Mouse (Mus musculus) hindbrain, embryonic 15.5 days (tissue): ENCODE results near the gene Usp2. TPM values are rescaled to one million over a fixed set of nuclear protein-coding genes. Genes with fewer than 3 reads are reported as not detected.
A peak's percentile ranks its signal among the peaks of the same experiment; 100 is the strongest.

Experiments used
- ATAC-seq: fragments of 200-750 bp; cut with Nextera tagmentation; 2 replicates; pipeline ENCODE4 v1.8.0; 2017; ENCODE audit warnings: low read depth, moderate number of reproducible peaks, moderate TSS enrichment; ENCODE audit not compliant: low FRiP score
- H3K27ac ChIP-seq: fragments of 300-500 bp; sonication (generic); replicated peaks from 2 replicates; pipeline ENCODE4 v1.5.1; 2015; ENCODE audit warnings: mild to moderate bottlenecking, inconsistent platforms
- H3K27me3 ChIP-seq: fragments of 300-500 bp; sonication (generic); 2 replicates; pipeline ENCODE4 v1.6.1; 2015; ENCODE audit warnings: control low read depth, inconsistent platforms
- H3K36me3 ChIP-seq: fragments of 300-500 bp; sonication (generic); 2 replicates; pipeline ENCODE4 v1.6.1; 2015; ENCODE audit warnings: control low read depth, inconsistent platforms
- H3K4me1 ChIP-seq: fragments of 300-500 bp; sonication (generic); replicated peaks from 2 replicates; pipeline ENCODE4 v1.6.1; 2015; ENCODE audit warnings: control low read depth, inconsistent platforms
- H3K4me2 ChIP-seq: fragments of 300-500 bp; sonication (generic); 2 replicates; pipeline ENCODE4 v1.6.1; 2015; ENCODE audit warnings: moderate library complexity, mild to moderate bottlenecking, inconsistent platforms
- H3K4me3 ChIP-seq: fragments of 300-500 bp; sonication (generic); 2 replicates; pipeline ENCODE4 v1.5.1; 2015; ENCODE audit warnings: mild to moderate bottlenecking, inconsistent platforms
- H3K9ac ChIP-seq: fragments of 300-500 bp; sonication (generic); 2 replicates; pipeline ENCODE4 v1.6.1; 2015; ENCODE audit warnings: inconsistent platforms
- H3K9me3 ChIP-seq: fragments of 300-500 bp; sonication (generic); 2 replicates; pipeline ENCODE4 v1.6.1; 2016; ENCODE audit warnings: control low read depth, inconsistent platforms
- WGBS: fragments of 180-500 bp; shearing (Covaris S2); methylation state at CpG from one replicate; pipeline ENCODE4 v1.1.7; 2015; 5-methylcytosine and 5-hydroxymethylcytosine counted together
- polyA plus RNA-seq: library from polyadenylated mRNA; unstranded; fragments of >200 nt; fragmentation: Nextera tagmentation; extraction: Ambion mirVana; gene quantifications from 2 replicates; pipeline ENCODE4 v1.2.1, GENCODE M21; 2015

Gene Usp2
- polyA plus RNA-seq, 1 experiment from 2014 or later = 15.2 TPM

DNA sequence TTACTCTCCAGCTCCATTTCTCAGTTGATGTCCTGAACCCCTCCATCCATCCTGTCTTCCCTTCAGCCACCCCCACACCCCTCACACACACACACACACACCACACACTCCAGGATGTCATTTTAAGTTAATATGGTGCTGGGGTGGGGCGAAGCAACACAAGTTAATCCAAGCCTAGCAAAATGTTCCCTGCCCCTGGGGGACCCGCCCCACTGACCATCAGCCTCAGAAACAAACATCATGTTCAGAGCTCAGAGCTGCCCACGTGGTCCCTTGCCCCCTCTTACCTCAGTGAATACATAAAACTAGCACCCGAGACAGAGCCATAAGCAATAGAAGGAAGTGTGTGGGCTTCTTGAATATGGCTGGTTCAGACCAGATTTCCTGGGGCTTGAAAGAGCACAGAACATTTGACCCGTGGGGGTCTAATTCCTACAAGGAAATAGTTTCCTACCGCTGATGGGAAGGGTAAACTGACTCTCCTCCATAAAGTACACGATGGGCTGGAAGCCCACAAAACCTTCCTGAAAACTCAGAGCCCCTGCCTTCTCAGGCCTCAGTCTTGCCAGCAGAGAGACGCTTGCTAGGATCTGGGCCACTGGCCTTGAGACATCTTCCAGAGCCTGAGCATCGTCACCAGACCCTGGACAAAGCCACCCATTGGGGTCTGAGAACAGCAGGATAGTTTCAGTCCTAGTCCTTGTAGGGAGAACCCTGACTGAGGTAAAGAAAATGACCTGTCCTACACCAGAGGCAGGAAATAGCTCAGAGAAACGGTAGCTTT lies 13.4 kb downstream of the Usp2 start:
- 77% methylated on average over 10 of the region's 10 CpGs for WGBS

DNA sequence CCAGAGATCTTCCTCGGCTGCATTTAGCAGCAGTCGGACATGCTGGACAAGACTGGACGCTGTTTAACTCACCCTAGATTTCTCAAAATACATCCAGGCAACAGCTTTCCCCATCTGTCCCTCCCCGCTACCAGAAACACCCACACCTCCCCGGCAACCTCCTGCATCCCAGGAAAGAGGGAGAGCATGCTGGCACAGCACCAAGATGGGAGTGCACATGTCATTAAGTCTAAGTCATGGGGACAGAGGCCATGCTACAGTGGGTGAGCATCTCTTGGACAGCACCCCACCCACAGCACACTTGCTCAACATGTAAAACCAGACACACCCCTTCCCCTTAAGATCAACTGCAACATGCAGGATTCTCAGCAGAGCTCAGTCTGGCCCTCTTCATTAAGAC lies 14.1 kb downstream of the Usp2 start:
- H3K4me1 ChIP-seq = peaks cover 41% of the 10 kb centered on the region
- no peak overlapping the region for H3K4me3 ChIP-seq
- H3K9me3 ChIP-seq = no peaks in the 10 kb centered on the region
- no peak overlapping the region for H3K27ac ChIP-seq
- H3K4me2 ChIP-seq = no peak overlapping the region
- no peak overlapping the region for H3K9ac ChIP-seq
- H3K27me3 ChIP-seq = peaks cover 18% of the 10 kb centered on the region
- 67% methylated on average over 5 of the region's 5 CpGs for WGBS
- H3K36me3 ChIP-seq = no peaks in the 10 kb centered on the region
- ATAC-seq = no peak

More for the DNA sequence above, 13.4 kb downstream of the Usp2 start:
- Histone ChIP-seq H3K4me2 (no peak overlapping the region), H3K27ac (no peak overlapping the region), H3K4me1 (peaks cover 34% of the 10 kb centered on the region), H3K36me3 (no peaks in the 10 kb centered on the region), H3K4me3 (no peak overlapping the region), H3K9me3 (no peaks in the 10 kb centered on the region), H3K9ac (no peak overlapping the region), H3K27me3 (peaks cover 14% of the 10 kb centered on the region)
- ATAC-seq = no peak

DNA sequence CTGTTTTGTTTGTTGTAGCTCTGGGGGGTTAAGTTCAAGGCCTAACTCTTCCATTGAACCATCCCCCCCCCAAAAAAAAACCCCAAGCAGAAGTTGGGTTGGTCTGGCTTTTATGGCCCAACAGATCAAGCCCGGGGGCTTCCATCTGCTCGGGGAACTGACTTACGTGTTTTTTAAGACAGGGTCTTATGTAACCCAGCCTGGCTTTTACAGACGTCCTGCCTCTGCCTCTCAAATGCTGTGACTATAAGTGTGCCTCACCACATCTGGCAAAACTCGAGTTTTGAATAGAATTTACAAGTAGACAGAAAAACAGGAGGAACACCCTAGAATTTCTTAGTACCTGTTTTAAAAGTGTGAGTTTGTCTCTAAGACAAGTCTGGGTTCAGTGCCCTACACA lies 14.8 kb downstream of the Usp2 start:
- peaks cover 41% of the 10 kb centered on the region for H3K4me1 ChIP-seq
- no peaks in the 10 kb centered on the region for H3K36me3 ChIP-seq
- H3K9me3 ChIP-seq = no peaks in the 10 kb centered on the region
- H3K4me3 ChIP-seq = no peak overlapping the region
- ATAC-seq = no peak
- H3K27ac ChIP-seq = no peak overlapping the region
- H3K27me3 ChIP-seq = peaks cover 24% of the 10 kb centered on the region
- no peak overlapping the region for H3K9ac ChIP-seq
- whole genome bisulfite sequencing = 82% methylated on average over 5 of the region's 5 CpGs
- no peak overlapping the region for H3K4me2 ChIP-seq

DNA sequence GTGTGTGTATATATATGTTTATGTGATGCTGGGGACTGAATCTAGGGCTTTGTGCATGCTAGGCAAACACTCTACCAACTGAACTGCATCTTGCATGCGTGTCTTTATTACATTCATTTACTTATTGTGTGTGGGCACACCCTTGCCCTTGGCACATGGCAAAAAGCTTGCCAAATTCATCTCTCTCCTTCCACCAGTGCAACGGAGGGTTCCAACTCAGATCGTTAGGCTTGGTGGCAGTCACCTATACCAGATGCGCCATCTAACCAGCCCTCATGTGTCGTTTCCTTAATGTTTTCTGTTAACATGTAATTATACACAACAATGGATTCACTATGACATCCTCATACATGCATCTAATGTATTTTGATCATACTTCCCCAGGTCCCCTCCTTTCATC lies 15.4 kb downstream of the Usp2 start:
- no peak for ATAC-seq
- H3K4me2 ChIP-seq = no peak overlapping the region
- H3K36me3 ChIP-seq = no peaks in the 10 kb centered on the region
- H3K27ac ChIP-seq = no peak overlapping the region
- H3K27me3 ChIP-seq = peaks cover 28% of the 10 kb centered on the region
- no peak overlapping the region for H3K4me3 ChIP-seq
- H3K4me1 ChIP-seq = peaks cover 41% of the 10 kb centered on the region
- no peak overlapping the region for H3K9ac ChIP-seq
- WGBS = 84% methylated on average over 5 of the region's 5 CpGs
- no peaks in the 10 kb centered on the region for H3K9me3 ChIP-seq

DNA sequence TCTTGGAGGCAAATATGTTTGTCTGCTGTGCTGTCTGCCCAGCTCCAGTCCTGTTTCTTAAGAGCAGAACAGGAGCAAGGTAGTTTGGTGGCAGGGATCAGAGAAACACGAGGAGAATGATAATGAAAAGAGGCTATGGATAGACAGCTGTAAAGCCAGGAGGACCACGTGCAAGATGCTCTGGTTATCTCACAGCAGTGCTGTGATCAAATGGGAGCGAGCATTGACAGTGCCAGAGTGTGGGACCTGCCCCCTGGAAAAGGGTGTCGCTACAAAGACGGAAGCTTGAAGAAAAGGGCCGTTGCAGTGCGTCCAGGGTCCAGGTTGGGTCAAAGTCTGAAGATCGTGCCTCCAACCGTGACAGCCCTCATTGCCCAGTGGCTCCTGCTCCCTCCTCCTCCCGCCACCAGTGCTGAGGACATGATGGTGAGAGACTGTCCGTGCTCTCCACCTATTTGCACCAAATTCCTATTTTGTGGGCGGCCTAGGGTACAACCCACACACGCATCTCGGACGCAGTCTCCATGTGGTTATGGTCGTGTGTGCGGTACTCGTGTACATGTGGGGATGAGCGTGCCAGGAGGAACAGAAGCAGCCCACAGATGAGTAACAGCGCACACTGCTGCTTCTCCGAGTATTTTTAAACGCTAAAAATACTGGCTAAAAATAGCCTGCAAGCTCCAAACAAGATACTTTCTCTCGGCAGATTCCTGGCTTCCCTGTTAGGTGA lies 16.7 kb downstream of the Usp2 start:
- 12% methylated on average over 23 of the region's 23 CpGs for WGBS
- H3K9ac ChIP-seq = no peak overlapping the region
- peak overlapping the region; percentile 53 for H3K4me3 ChIP-seq
- H3K36me3 ChIP-seq = no peaks in the 10 kb centered on the region
- H3K4me2 ChIP-seq = peak overlapping the region; percentile 98
- no peak overlapping the region for H3K27ac ChIP-seq
- H3K9me3 ChIP-seq = no peaks in the 10 kb centered on the region
- ATAC-seq = no peak
- peaks cover 30% of the 10 kb centered on the region for H3K27me3 ChIP-seq
- peaks cover 46% of the 10 kb centered on the region for H3K4me1 ChIP-seq

DNA sequence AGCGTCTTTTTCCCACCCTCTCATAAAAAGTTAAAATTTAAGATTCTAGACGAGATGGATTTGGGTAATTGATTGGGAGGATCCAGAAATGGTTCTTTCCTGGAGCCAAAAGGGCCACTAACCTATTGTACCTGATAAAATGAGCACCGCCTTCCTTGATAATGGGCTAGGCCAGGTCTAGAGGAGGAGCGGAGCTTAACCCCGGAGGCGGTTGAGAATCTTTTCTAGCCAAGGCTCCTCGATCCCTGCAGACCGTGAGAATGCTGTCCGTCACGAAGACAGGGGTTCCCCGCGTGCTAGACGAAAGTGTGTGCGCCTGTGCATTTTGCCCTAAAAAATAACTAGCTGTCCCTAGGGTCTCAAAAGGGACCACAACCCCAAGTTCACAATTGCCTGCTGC lies 17.4 kb downstream of the Usp2 start:
- no peak for ATAC-seq
- WGBS = 3% methylated on average over 14 of the region's 14 CpGs

DNA sequence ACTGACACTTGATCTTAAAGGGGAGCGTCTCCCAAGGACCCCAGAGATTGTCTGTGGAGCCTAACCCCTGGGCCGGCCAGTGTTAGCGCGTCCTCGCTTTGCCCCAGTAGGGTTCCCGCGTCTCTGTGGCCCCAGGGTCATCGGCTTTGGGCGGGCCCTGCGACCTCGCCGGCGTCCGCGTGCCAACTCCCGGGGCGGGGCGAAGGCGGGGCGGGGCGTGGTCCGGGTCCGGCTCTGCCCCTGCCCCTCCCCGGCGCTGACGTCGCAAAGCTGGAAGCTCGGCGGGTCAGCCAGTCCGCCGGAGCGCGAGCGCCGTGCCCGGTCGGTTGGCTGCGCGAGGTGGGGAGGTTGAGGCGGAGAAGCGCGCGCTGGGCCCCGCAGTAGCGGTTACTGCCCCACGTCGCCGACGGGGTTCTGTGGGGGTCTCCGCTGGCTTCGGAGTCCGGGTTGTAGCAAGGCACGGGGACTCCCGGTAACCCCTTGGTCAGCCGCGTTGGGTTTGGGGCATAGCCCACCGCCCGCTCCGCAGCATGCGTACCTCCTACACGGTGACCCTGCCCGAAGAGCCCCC lies 17.9 kb downstream of the Usp2 start:
- under 1% methylated on average over 54 of the region's 62 CpGs for WGBS
- ATAC-seq = peak; percentile 45

More for the DNA sequence above, 17.4 kb downstream of the Usp2 start:
- peaks cover 30% of the 10 kb centered on the region for H3K27me3 ChIP-seq
- peak overlapping the region; percentile 53 for H3K4me3 ChIP-seq
- H3K9ac ChIP-seq = peak overlapping the region; percentile 49
- peak overlapping the region; percentile 98 for H3K4me2 ChIP-seq
- peaks cover 40% of the 10 kb centered on the region for H3K4me1 ChIP-seq
- no peaks in the 10 kb centered on the region for H3K9me3 ChIP-seq
- no peak overlapping the region for H3K27ac ChIP-seq
- no peaks in the 10 kb centered on the region for H3K36me3 ChIP-seq

DNA sequence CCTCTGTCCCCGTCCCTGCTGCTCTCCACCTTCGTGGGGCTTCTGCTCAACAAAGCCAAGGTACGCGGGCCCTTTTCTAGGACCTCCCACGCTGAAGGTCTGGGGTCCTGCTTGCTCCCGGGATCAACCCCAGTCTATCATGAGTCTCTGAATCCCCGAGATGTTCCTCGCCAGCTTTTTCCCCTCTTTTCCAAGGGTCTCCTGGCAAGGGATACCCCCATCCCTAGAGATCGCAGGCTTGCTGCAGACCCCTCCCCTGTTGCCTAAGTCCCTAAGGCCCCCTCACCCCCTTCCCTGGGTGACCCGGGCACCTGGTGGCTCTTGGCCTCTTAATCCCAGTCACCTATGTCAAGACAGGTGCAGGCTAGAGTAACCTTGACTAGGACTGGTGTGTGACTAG lies 18.5 kb downstream of the Usp2 start:
- Histone ChIP-seq H3K9ac (peak overlapping the region; percentile 49), H3K4me2 (peak overlapping the region; percentile 98), H3K27me3 (peaks cover 30% of the 10 kb centered on the region), H3K36me3 (no peaks in the 10 kb centered on the region), H3K9me3 (no peaks in the 10 kb centered on the region), H3K4me3 (peak overlapping the region; percentile 53), H3K4me1 (peaks cover 40% of the 10 kb centered on the region), H3K27ac (no peak overlapping the region)
- 4% methylated on average over 10 of the region's 10 CpGs for WGBS
- ATAC-seq = peak; percentile 16; the same call in 1 of the 2 replicates

More for the DNA sequence above, 17.9 kb downstream of the Usp2 start:
- H3K4me2 ChIP-seq = peak overlapping the region; percentile 98
- H3K36me3 ChIP-seq = no peaks in the 10 kb centered on the region
- H3K4me3 ChIP-seq = peak overlapping the region; percentile 53
- H3K27me3 ChIP-seq = peaks cover 30% of the 10 kb centered on the region
- peaks cover 40% of the 10 kb centered on the region for H3K4me1 ChIP-seq
- H3K9ac ChIP-seq = peak overlapping the region; percentile 49
- H3K9me3 ChIP-seq = no peaks in the 10 kb centered on the region
- H3K27ac ChIP-seq = no peak overlapping the region

- Histone ChIP-seq H3K4me1 (peaks cover 37% of the 10 kb centered on the region), H3K9ac (no peak overlapping the region), H3K27ac (no peak overlapping the region), H3K4me2 (peak overlapping the region; percentile 98), H3K9me3 (no peaks in the 10 kb centered on the region), H3K27me3 (peaks cover 30% of the 10 kb centered on the region), H3K36me3 (no peaks in the 10 kb centered on the region), H3K4me3 (peak overlapping the region; percentile 53; the same call in 1 of the 2 replicates)
- ATAC-seq = 0 out of 2 replicates have a peak, but pooled peaks have one; percentile 15
- 61% methylated on average over 15 of the region's 15 CpGs for WGBS
Observed at GRCm38 (mm10) chr9:44085741-44086665, 19.2 kb downstream of the Usp2 start.

GRCm38 (mm10) chr9:44086960-44087359 lies 20.1 kb downstream of the Usp2 start:
- Histone ChIP-seq H3K4me1 (peaks cover 34% of the 10 kb centered on the region), H3K4me2 (no peak overlapping the region), H3K27ac (no peak overlapping the region), H3K9ac (no peak overlapping the region), H3K4me3 (no peak overlapping the region), H3K9me3 (no peaks in the 10 kb centered on the region), H3K36me3 (no peaks in the 10 kb centered on the region), H3K27me3 (peaks cover 30% of the 10 kb centered on the region)
- WGBS = 55% methylated on average over 10 of the region's 10 CpGs
- ATAC-seq = no peak

GRCm38 (mm10) chr9:44087761-44088455 lies 21.1 kb downstream of the Usp2 start:
- Histone ChIP-seq H3K4me2 (no peak overlapping the region), H3K27me3 (peaks cover 22% of the 10 kb centered on the region), H3K4me3 (no peak overlapping the region), H3K27ac (no peak overlapping the region), H3K36me3 (no peaks in the 10 kb centered on the region), H3K9me3 (no peaks in the 10 kb centered on the region), H3K9ac (no peak overlapping the region), H3K4me1 (peaks cover 34% of the 10 kb centered on the region)
- 18% methylated on average over 15 of the region's 15 CpGs for WGBS
- no peak for ATAC-seq
